Mouse (Mus musculus): ENCODE measurements at regions not wholly inside any gene's neighbourhood (a gene's known extent, or its start where the extent isn't known, plus 50 kb on each side); places are given as distances from the start of the nearest gene placed in this dataset.

DNA sequence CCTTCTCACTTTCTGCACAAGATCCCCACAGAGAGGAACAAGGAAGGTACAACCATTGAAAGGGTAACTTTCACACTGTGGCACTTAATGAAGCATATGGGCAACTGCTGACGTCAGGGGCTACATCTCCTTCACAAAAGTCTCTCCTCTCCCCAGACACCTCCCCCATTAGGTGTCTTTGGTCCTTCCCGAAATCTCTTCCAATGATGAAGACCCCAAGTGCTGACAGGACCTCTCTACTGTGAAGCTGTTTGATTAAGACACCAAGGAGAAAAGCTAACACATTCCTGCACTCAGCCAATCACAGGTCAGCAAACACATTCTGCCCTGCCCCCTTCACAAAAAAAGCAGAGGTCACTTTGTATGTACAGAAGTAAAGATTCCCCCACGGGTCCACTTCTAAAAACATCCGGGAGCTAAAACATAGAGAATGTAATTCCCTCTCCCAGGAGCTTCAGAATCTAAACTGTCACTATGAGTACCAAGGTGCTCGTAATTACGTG, 72.3 kb upstream of the Tln2 start:
- no peak for TF ChIP-seq POLR2A (IDR thresholded peaks at IDR 0.05; ENCODE audit: insufficient read length, low read depth)
- no peak for TF ChIP-seq TCF12 (IDR thresholded peaks at IDR 0.05; ENCODE audit: insufficient read depth, poor library complexity, severe bottlenecking)
